Mouse (Mus musculus) hindbrain, embryonic 14.5 days (tissue): ENCODE measurements around the gene Enah. TPM values are rescaled to one million over a fixed set of nuclear protein-coding genes. Genes with fewer than 3 reads are reported as not detected.
A peak's percentile ranks its signal among the peaks of the same experiment; 100 is the strongest.

Experiments used
- ATAC-seq: fragments of 200-750 bp; cut with Nextera tagmentation; 2 replicates; pipeline ENCODE4 v1.8.0; 2017; ENCODE audit warnings: moderate number of reproducible peaks, mild to moderate bottlenecking, moderate TSS enrichment, moderate library complexity; ENCODE audit not compliant: low FRiP score
- DNase-seq: peaks from one replicate; pipeline ENCODE4 v3.0.0-alpha.2; 2015; ENCODE audit warnings: low spot score
- H3K27ac ChIP-seq: fragments of 300-500 bp; sonication (generic); 2 replicates; pipeline ENCODE4 v1.5.1; 2014; ENCODE audit warnings: mild to moderate bottlenecking, moderate library complexity
- H3K27me3 ChIP-seq: fragments of 300-500 bp; sonication (generic); 2 replicates; pipeline ENCODE4 v1.6.1; 2014; ENCODE audit warnings: mild to moderate bottlenecking, low read length, mixed read lengths; ENCODE audit not compliant: control insufficient read depth, insufficient read depth
- H3K36me3 ChIP-seq: fragments of 300-500 bp; sonication (generic); replicated peaks from 2 replicates; pipeline ENCODE4 v1.6.1; 2014; ENCODE audit not compliant: control insufficient read depth, insufficient read depth
- H3K4me1 ChIP-seq: fragments of 300-500 bp; sonication (generic); replicated peaks from 2 replicates; pipeline ENCODE4 v1.6.1; 2014; ENCODE audit warnings: antibody characterized with exemption, low read length, mixed read lengths; ENCODE audit not compliant: control insufficient read depth, insufficient read depth
- H3K4me2 ChIP-seq: fragments of 300-500 bp; sonication (generic); replicated peaks from 2 replicates; pipeline ENCODE4 v1.6.1; 2014; ENCODE audit warnings: mild to moderate bottlenecking, moderate library complexity
- H3K4me3 ChIP-seq: fragments of 300-500 bp; sonication (generic); replicated peaks from 2 replicates; pipeline ENCODE4 v1.5.1; 2014; ENCODE audit warnings: mild to moderate bottlenecking, low read length
- H3K9ac ChIP-seq: fragments of 300-500 bp; sonication (generic); 2 replicates; pipeline ENCODE4 v1.6.1; 2014
- H3K9me3 ChIP-seq: fragments of 300-500 bp; sonication (generic); 2 replicates; pipeline ENCODE4 v1.6.1; 2016; ENCODE audit warnings: low read length; ENCODE audit not compliant: control insufficient read depth
- WGBS: fragments of 180-500 bp; shearing (Covaris S2); extraction: QIAGEN DNeasy Blood & Tissue Kit; methylation state at CpG from one replicate; pipeline ENCODE4 v1.1.7; 2014; 5-methylcytosine and 5-hydroxymethylcytosine counted together
- polyA plus RNA-seq: library from polyadenylated mRNA; unstranded; fragments of >200 nt; fragmentation: Nextera tagmentation; extraction: Ambion mirVana; gene quantifications from 2 replicates; pipeline ENCODE4 v1.2.1, GENCODE M21; 2014

The Enah gene
- polyA plus RNA-seq, 1 experiment from 2014 or later, result 37.7 TPM

DNA sequence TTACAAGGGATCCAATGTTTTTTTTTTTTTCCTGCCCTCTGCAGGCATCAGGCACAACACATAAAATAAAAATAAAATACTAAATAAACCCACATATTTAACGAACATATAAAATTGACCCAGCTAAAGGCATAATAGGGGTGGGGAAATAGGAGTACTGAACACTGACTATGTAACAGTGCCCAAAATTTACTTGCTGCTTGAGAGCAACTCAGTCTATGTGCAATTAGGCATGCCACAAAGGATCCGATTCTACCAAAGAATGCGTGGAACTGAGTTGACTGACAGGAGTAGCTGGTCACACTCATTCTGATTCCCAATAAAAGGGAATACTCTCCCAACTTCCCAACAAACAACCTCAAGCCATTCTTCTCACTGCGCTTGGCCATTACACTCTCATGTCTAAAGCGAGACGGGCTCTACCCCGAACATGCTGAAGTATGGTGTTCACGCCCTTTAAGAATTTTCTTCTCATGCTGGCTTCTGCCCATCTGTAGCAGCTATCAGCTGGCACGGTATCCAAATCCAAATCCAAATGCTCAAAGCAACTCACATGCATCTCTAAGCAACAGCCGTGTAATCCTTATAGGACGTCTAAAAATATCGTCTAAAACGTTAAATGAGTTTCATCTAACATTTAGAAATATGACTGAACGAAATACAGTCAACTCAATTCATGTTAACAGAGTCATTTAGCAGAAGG is 39.6 kb downstream of the Enah start:
- DNase-seq, result no peak

GRCm38 (mm10) chr1:181975510-181975909 is 44.3 kb downstream of the Enah start:
- H3K9ac ChIP-seq, result no peak overlapping the region
- H3K27me3 ChIP-seq, result no peaks in the 10 kb centered on the region
- ATAC-seq (0 out of 2 replicates have a peak, but pooled peaks have one; percentile 14), DNase-seq (no peak)
- no peaks in the 10 kb centered on the region for H3K9me3 ChIP-seq
- H3K36me3 ChIP-seq, result no peaks in the 10 kb centered on the region
- H3K4me3 ChIP-seq, result no peak overlapping the region
- H3K27ac ChIP-seq, result 0 out of 2 replicates have a peak overlapping the region, but pooled peaks have one; percentile 22
- H3K4me1 ChIP-seq, result peaks cover 10% of the 10 kb centered on the region; the same call in 1 of the 2 replicates
- WGBS, result 71% methylated on average over 3 of the region's 3 CpGs
- no peak overlapping the region for H3K4me2 ChIP-seq

More for the DNA sequence above, 39.6 kb downstream of the Enah start:
- WGBS, result 74% methylated on average over 14 of the region's 14 CpGs
- Histone ChIP-seq H3K27me3 (no peaks in the 10 kb centered on the region), H3K9ac (no peak overlapping the region), H3K27ac (no peak overlapping the region), H3K4me1 (0 out of 2 replicates have a peak, but pooled peaks cover 7% of the 10 kb centered on the region), H3K4me2 (no peak overlapping the region), H3K4me3 (no peak overlapping the region), H3K9me3 (no peaks in the 10 kb centered on the region), H3K36me3 (no peaks in the 10 kb centered on the region)
- ATAC-seq, result no peak

- Histone ChIP-seq H3K4me2 (no peak overlapping the region), H3K4me1 (peaks cover 10% of the 10 kb centered on the region; the same call in 1 of the 2 replicates), H3K36me3 (no peaks in the 10 kb centered on the region), H3K9ac (no peak overlapping the region), H3K4me3 (no peak overlapping the region), H3K27me3 (no peaks in the 10 kb centered on the region), H3K9me3 (no peaks in the 10 kb centered on the region), H3K27ac (no peak overlapping the region)
- ATAC-seq (no peak), DNase-seq (no peak)
Observed at GRCm38 (mm10) chr1:181974897-181975296, 44.9 kb downstream of the Enah start.

DNA sequence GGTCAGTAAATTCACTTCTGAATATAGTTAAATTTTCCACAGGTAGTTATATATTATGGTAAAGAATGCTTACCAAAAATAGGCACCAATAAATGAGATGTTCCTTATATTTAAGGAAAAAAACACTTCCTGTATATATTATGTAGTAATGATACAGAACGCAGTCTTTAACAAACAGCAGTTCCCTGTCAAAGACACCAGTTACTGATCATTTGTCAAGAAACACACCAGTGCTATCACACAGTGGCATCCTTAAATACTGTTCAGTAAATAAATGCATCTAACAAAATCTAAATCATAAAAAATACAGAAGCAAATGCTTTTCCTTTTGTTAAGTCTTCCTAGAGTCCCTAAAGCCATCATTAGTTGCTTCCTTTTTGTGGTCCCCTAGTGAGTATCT is 54.5 kb downstream of the Enah start:
- H3K4me3 ChIP-seq, result no peak overlapping the region
- H3K27ac ChIP-seq, result no peak overlapping the region
- H3K4me2 ChIP-seq, result no peak overlapping the region
- WGBS, result 87% methylated on average over 1 of the region's 1 CpGs
- no peaks in the 10 kb centered on the region for H3K27me3 ChIP-seq
- H3K36me3 ChIP-seq, result peaks cover 7% of the 10 kb centered on the region
- no peaks in the 10 kb centered on the region for H3K9me3 ChIP-seq
- H3K4me1 ChIP-seq, result peaks cover 19% of the 10 kb centered on the region; the same call in 1 of the 2 replicates
- H3K9ac ChIP-seq, result no peak overlapping the region
- ATAC-seq (no peak), DNase-seq (no peak)

GRCm38 (mm10) chr1:181963827-181964226 is 56.0 kb downstream of the Enah start:
- ATAC-seq (no peak), DNase-seq (no peak)
- WGBS, result 66% methylated on average over 3 of the region's 3 CpGs
- Histone ChIP-seq H3K36me3 (peaks cover 10% of the 10 kb centered on the region), H3K4me2 (no peak overlapping the region), H3K9me3 (no peaks in the 10 kb centered on the region), H3K4me3 (no peak overlapping the region), H3K4me1 (peaks cover 18% of the 10 kb centered on the region; the same call in 1 of the 2 replicates), H3K9ac (no peak overlapping the region), H3K27ac (no peak overlapping the region), H3K27me3 (no peaks in the 10 kb centered on the region)

GRCm38 (mm10) chr1:181963351-181963750 is 56.4 kb downstream of the Enah start:
- WGBS, result 94% methylated on average over 4 of the region's 4 CpGs
- Histone ChIP-seq H3K27ac (no peak overlapping the region), H3K4me1 (peaks cover 18% of the 10 kb centered on the region; the same call in 1 of the 2 replicates), H3K9ac (no peak overlapping the region), H3K4me3 (no peak overlapping the region), H3K9me3 (no peaks in the 10 kb centered on the region), H3K27me3 (no peaks in the 10 kb centered on the region), H3K36me3 (peaks cover 11% of the 10 kb centered on the region), H3K4me2 (no peak overlapping the region)
- ATAC-seq (no peak), DNase-seq (no peak)

DNA sequence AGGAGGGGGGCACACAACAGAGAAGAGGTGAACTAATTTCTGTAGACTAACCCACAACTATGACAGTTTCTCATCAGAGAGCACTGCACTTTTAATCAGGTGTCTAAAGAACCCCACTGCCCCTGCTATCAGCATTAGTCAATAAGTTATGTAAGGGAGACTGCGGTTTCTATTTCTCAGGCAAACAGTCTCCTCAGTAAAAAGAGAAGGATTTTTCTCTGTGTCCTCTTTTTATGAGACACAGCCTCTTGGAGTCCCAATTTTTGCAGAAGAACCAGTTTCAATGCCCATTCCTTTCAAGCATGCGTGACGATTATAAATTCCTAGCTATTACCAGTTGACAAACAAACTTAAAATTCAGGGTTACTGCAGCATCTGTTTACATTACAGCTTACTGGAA is 59.4 kb downstream of the Enah start:
- no peak for DNase-seq
- Histone ChIP-seq H3K36me3 (peaks cover 33% of the 10 kb centered on the region), H3K9ac (no peak overlapping the region), H3K27ac (no peak overlapping the region), H3K4me1 (no peaks in the 10 kb centered on the region; the same call in 1 of the 2 replicates), H3K4me3 (no peak overlapping the region), H3K4me2 (no peak overlapping the region), H3K9me3 (no peaks in the 10 kb centered on the region), H3K27me3 (no peaks in the 10 kb centered on the region)
- 91% methylated on average over 3 of the region's 3 CpGs for WGBS
- no peak for ATAC-seq

DNA sequence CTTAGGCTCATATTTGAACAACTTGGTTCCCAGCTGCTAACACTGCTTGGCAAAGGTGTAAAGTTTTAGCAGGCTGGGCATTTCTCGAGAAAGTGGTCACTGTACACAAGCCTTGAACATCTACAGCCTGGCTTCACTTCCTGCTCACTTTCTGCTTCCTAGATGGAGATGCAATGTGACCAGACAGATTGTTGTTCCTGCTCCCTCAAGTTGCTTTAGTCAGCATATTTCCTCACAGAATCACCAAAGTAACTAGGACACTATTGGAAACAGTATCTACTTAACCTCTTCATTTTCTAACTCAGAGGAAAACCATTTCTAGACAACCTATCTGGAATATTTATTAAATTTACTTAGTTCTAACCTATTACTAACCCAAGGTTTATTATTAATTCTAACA is 61.4 kb downstream of the Enah start:
- no peaks in the 10 kb centered on the region for H3K9me3 ChIP-seq
- H3K4me1 ChIP-seq, result no peaks in the 10 kb centered on the region
- H3K27me3 ChIP-seq, result no peaks in the 10 kb centered on the region
- no peak overlapping the region for H3K4me3 ChIP-seq
- no peak overlapping the region for H3K9ac ChIP-seq
- DNase-seq (no peak), ATAC-seq (no peak)
- H3K36me3 ChIP-seq, result peaks cover 33% of the 10 kb centered on the region
- no peak overlapping the region for H3K27ac ChIP-seq
- H3K4me2 ChIP-seq, result no peak overlapping the region
- WGBS, result 93% methylated on average over 1 of the region's 1 CpGs

- H3K36me3 ChIP-seq, result peaks cover 33% of the 10 kb centered on the region
- H3K9ac ChIP-seq, result no peak overlapping the region
- H3K27ac ChIP-seq, result no peak overlapping the region
- no peak for ATAC-seq
- no peaks in the 10 kb centered on the region for H3K27me3 ChIP-seq
- no peak for DNase-seq
- H3K4me1 ChIP-seq, result no peaks in the 10 kb centered on the region
- WGBS, result 98% methylated on average over 2 of the region's 2 CpGs
- no peak overlapping the region for H3K4me2 ChIP-seq
- H3K9me3 ChIP-seq, result no peaks in the 10 kb centered on the region
- H3K4me3 ChIP-seq, result no peak overlapping the region
Observed at GRCm38 (mm10) chr1:181957736-181958135, 62.1 kb downstream of the Enah start.
